Mouse (Mus musculus): ENCODE measurements around the gene Aprt. TPM values are rescaled to one million over a fixed set of nuclear protein-coding genes. Genes with fewer than 3 reads are reported as not detected.

Aprt gene
- total RNA-seq, 1 experiment from 2014 or later = 72.1 TPM

DNA sequence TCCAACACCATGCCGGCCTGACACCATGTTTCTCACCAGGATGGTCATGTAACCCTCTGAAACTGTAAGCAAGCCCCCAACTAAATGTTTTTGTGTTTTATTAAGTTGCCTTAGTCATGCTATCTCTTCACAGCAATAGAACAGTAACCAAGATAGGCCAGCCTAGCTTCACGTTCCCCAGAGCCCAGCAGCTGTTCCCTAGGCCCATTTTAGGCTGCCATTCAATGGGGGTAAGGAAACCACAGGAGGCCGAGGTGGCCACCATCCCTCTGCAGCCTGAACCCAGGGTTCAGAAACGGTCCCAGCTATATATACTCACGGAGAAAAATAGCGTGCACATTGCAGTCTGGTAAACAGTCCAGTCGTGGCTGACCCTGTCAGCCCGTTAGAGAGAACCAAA lies 32.6 kb downstream of the Aprt start:
- no peak for ATAC-seq (replicated peaks; ENCODE audit: low read depth, poor library complexity, severe bottlenecking)

DNA sequence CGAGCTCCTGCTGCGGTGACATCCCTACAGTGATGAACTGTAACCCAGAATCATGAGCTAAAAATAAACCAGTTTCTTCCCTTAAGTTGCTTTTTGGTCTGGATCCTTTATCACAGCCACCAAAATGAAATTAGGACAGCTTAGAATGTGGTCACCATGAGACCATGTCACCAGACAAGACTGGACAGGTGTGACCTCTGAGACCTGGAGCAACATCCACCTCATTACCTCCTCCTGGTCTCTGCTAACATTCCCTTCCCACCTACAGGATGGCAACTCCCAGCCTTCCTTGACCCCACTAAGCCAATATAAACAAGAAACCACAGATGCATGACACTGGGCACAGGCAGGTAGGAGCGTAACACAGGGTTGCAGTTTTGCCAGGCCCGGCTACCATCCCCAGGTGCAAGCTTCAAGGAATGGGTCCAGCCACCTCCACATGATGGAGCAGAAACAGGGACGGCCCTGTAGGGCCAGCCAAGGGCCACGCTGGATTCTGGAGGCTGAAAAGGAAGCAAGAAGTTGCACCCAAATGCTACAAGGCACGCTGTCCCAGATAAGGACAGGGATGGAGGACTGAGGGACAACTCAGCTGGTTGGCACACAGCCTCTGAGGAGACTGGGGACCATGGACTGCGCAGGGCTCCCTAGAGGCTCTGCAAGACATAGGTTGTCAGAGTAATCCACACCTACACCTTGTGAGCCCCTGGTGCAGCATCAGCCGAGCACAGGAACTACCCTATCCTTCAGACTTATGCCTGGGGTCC lies 38.2 kb downstream of the Aprt start:
- ATAC-seq (replicated peaks; ENCODE audit: low read depth, poor library complexity, severe bottlenecking) = no peak

DNA sequence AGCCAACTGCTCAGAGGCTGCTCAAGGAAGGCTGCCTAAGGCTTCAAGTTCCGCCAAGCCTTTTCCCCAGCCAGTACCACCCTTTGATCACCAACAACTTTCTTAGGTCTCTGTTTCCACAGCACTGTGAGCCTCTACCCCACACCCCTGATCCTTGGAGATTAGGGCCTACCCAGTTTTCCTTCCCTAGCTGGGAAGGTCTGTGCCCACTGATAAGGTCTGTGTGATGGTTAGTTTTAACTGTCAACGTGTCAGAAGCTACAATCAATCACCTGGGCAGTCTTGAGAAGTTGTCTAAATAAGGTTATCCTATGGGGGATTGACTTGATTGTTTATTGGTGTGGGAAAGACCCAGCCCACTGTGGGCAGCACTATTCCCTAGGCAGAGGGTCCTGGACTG lies 38.9 kb downstream of the Aprt start:
- ATAC-seq (replicated peaks; ENCODE audit: low read depth, poor library complexity, severe bottlenecking) = peak; percentile 74

DNA sequence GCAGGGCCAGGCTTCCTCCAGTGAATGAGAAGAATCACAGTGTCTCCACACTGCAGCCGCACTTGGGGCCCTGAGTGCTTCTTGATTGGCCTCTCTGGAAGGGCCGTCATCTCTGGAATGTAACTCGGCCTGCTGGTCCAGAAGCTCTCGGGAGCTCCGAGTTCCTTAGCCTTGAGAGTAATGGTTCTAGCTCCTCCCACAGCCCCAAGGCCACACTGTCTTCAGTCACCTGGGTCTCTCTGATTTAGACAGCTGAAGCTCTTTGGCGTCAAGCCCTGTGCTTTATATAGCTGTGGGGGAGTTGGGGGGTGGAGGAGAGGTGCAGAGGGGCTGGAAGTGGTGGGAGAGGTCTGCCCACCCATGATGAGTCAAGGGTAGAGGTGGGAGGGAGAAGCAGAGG lies 39.7 kb downstream of the Aprt start:
- no peak for ATAC-seq (replicated peaks; ENCODE audit: low read depth, poor library complexity, severe bottlenecking)

DNA sequence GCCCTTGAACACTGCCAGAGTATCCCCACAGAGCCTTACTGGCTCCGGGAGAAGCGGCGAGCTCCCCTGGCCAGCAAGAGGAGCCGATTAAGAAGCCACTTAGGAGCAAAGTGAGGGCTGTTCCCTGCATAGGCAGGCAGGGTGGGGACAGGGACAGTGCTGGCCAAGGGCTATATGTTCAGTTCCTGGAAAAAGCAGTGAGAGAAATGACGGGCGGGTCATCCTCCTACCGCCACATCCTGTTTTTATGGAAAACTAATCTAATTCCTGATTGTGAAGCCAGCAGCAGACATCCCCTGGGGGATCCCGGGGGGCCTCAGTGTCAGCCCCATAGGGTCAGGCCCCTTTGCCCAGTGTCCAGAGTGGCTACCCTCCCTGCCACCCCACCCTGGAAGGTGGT lies 45.4 kb downstream of the Aprt start:
- ATAC-seq (replicated peaks; ENCODE audit: low read depth, poor library complexity, severe bottlenecking) = no peak

DNA sequence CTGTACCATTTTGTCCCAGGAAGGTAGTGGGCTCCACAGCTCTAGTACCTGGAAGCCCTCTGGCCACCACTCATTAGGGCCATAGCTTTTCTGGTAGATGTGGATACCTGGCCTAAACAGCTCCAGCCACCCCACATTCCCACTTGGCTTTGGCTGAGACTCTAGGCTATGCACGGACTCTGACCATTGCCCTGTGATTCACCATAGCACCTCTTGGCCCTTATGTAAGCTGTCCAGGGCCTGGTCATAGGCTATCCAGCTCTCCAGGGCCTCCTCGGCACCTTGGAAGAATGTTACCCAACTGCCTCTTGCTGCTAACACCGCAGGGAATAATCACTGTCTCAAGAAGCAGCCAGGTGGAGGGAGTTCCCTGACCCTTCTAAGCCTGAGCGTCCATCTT lies 47.5 kb downstream of the Aprt start:
- no peak for ATAC-seq (replicated peaks; ENCODE audit: low read depth, poor library complexity, severe bottlenecking)

DNA sequence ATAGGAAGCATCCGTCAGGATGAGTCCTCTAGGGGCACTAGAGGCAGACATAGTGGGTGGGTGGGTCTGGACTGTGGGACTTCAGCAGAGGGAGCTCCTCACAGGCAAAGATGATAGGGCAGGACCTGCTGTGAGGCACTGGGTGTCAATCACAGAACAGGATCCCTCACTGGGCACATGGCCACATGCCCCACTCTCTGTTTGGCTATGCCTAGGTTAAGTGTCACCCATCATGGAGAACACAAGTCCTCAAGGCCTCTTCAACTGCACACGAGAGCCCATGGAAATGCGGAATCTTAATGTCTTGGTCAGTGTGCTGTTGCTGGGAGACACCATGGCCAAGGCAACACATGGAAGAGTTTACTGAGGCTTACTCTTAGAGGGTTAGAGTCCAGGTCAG lies 48.8 kb downstream of the Aprt start:
- no peak for ATAC-seq (replicated peaks; ENCODE audit: low read depth, poor library complexity, severe bottlenecking)

DNA sequence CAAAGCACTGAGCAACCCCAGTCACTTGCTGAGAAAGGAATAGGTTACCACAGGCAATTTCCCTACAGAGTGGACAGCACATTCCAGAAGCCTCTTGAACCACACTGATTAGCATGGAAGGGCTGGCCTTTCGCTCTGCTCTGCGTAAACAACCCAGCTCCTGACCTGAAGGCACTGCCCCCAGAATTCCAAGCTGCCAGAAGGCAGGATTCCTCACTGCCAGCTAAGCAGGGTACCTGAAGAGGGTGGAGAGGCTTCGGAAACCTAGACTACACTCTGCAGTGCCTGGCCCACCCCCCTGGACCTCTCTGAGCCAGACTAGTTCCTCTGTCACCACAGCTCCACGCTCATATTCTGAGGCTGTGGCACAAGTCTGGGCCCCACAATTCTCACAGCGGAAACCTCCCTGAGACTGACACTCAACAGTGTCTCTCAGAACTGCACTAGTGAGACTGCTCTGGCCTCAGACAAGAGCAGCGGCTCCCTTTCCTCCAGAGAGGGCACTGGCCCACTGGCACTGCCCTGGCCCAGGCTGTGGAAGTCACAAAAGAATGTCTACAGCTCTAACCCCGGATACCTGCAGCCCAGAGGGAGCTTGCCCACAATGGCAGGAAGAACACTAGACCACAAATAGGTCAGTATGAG lies 50.1 kb downstream of the Aprt start:
- no peak for ATAC-seq (replicated peaks; ENCODE audit: low read depth, poor library complexity, severe bottlenecking)

DNA sequence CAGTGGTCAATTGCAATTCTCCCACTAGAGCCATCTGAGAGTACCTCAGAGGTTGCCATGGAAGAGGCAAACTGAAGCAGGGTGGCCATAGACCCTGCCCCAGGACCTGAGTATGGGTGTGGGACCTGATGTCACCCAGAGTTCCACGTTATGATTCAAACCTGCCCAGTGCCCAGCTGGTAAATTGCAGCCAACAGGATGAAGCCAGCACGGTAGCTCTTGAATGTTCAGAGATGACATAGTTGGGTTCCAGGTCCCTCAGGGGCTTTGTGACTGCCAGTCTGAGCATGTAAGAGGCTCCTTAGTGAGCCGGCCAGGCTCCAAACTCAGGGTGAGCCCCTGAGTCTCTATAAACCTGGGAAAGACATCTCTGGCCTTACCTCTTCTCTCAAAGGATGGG lies 50.6 kb downstream of the Aprt start:
- ATAC-seq (replicated peaks; ENCODE audit: low read depth, poor library complexity, severe bottlenecking) = no peak

DNA sequence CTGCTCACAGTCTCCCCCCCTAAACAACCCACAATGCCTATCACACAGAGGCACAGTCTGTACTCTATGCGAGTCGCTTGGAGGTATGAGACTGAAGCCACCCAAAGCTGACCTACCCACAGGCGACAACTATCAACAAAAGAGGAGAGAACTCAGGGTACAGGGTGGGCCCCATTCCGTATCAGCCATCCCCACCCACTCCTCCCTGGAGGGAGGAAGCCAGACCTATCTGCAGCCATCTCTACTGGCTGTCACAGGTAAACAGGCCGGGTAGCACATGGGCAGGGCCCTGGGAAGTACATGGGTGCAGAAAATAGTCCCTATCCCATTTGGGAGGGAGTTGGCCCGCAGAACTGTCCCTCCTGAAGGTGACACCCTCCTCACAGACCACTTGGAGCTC lies 51.7 kb downstream of the Aprt start:
- ATAC-seq (replicated peaks; ENCODE audit: low read depth, poor library complexity, severe bottlenecking) = no peak

Other genes starting within 250 kb of the Aprt start
- gene Trhr2, start 216.2 kb downstream of the Aprt start, total RNA-seq (2017) = not detected in 2 replicates
- gene Zc3h18, start 200.3 kb downstream of the Aprt start, total RNA-seq (2017) = 68.9 and 81.0 TPM in 2 replicates
- 0.96 TPM in 1 of 2 replicates, not detected in the other for gene Il17c, start 154.9 kb downstream of the Aprt start, total RNA-seq (2017)
- gene Cyba, start 144.0 kb downstream of the Aprt start, total RNA-seq (2017) = 42.2 and 44.6 TPM in 2 replicates
- gene Mvd, start 133.5 kb downstream of the Aprt start, total RNA-seq (2017) = 1.2 and 3.2 TPM in 2 replicates
- gene Snai3, start 116.2 kb downstream of the Aprt start, total RNA-seq (2017) = not detected in 2 replicates
- gene Rnf166, start 100.8 kb downstream of the Aprt start, total RNA-seq (2017) = 28.9 and 31.6 TPM in 2 replicates
- 7.8 and 26.5 TPM in 2 replicates for gene Ctu2, start 100.8 kb downstream of the Aprt start, total RNA-seq (2017)
- 19.4 and 22.3 TPM in 2 replicates for gene Piezo1, start 25.6 kb downstream of the Aprt start, total RNA-seq (2017)
- 38.7 and 53.3 TPM in 2 replicates for gene Cdt1, start 8.9 kb downstream of the Aprt start, total RNA-seq (2017)
- gene Galns, start 34.6 kb upstream of the Aprt start, total RNA-seq (2017) = 12.8 and 13.2 TPM in 2 replicates
- 12.8 TPM in 2 replicates for gene Trappc2l, start 34.7 kb upstream of the Aprt start, total RNA-seq (2017)
- not detected in 2 replicates for gene Pabpn1l, start 45.8 kb upstream of the Aprt start, total RNA-seq (2017)
- gene Cbfa2t3, start 122.2 kb upstream of the Aprt start, total RNA-seq (2017) = 9.0 and 28.2 TPM in 2 replicates
- gene Acsf3, start 198.6 kb upstream of the Aprt start, total RNA-seq (2017) = 7.3 and 7.9 TPM in 2 replicates